Mouse (Mus musculus) retina, postnatal 7 days (tissue): ENCODE results near the gene Gm1043.

Experiments
- DNase-seq: peaks from one replicate; pipeline ENCODE4 v3.0.0-alpha.2; 2012; ENCODE audit warnings: low read depth, low spot score

The Gm1043 gene

DNA sequence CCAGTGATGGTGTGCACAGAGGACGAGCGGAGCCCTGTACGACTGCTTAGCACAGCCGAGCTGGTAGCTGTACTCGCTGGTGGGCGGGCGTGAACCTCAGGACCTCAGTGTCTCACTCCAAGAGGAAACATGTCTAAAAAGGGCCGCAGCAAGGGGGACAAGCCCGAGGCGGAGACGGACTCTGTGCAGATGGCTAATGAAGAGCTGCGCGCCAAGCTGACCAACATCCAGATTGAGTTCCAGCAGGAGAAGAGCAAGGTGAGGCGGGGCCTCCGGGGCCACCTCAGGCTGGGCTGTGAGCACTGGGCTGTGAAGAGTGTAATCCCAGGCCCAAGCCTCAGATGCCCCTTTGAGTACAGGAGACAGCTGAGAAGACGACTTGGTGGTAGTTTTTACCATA, at the start of gene Gm1043:
TSS of gene Gm1043 (plus strand) at position 130 of the 400 bp plus-strand sequence.
- DNase-seq: no peak

DNA sequence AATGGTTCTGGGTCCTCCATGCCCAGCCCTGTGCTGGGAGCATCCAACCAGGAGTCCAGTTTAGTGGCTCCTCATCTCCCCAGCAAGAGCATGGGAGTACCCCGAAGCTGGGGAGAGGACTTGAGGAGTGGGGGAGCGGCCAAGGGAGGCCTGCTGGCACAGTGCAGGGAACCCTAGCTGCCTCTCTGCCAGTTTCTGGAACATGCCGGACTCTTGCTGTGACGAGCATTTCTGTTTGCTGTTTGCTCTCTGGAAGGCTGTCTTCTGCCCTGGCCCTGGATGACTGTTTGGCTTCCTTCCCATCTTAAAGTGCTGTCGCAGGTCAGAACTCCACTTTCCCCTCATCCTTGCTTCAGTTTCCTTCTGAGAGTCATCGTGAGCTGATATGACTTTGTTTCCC, 49.3 kb upstream of the Gm1043 start:
- no peak for DNase-seq

DNA sequence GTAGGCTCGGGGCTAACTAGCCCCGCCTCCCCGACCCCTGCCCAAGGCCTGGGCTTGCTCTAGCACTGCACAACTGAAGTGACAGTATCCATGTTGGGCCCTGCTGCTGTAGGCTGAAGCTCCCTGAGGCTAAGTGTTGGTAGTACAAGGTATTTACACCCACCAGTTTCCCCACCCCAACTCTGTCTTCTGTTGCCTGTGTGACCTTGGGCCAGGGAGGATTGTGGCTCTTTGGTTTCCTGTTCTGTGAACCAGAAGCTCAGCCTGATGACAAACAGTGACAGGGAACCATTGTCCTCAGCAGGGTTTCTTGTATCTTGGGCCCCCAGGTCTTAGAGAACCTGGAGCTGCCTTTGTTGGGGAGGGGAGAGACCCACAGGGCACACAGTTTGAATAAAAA, 48.3 kb upstream of the Gm1043 start:
- no peak for DNase-seq

DNA sequence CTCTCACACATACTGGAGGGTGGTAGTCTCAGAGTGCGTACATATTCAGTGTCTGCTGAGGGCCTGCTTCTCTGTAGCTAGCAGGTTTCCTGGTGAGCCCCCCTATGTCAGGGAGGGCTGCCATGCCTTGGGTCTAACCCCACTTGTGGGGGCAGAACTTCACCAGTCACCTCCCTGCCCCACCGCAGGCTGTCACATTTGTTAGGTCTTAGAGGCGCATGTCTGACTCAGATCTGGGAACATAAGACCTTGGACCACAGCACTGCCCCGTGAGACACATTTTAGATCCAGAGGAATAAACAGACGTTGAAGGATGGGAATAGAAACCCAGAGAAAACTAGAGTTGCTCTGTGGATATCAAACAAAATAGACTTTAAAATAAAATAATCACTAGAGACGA, 45.3 kb upstream of the Gm1043 start:
- DNase-seq: no peak

DNA sequence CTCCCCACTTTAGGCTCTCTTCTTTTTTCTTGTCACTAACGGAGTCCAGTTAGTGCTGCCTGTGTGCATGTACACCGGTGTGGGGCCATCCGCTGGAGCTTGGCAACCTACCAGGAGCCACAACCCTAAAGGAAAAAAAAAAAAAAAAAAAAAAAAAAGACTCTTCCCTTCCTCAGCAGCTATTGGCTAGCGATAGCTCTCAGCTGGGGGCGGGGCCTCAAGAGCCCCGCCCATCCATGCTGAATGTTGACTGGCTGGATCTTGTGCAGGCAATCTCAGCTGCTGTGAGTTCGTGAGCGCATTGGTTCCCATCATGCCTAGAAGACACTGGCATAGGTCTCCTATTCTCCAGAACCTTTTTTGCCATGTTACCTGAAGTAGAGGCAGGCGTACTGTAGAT, 44.5 kb upstream of the Gm1043 start:
- no peak for DNase-seq

DNA sequence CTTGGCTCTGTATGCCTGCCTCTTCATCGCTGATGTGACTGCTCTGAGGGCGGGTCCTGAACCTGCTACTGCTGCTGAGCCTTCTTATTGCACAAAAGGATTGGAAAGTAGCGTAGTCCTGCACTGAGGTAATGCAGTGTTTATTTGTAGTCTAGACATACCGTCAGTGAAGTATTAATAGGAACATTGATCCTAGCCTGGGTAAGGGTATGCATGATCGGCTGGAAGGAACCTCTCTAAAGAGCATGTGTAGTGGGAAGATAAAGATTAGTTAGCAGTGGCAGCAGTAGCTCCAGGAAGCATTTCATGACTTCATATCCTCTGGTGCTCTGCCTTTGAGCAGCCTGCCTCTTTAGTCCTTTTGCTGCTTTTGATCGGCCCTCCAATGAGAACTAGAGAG, 43.5 kb upstream of the Gm1043 start:
- DNase-seq: no peak

DNA sequence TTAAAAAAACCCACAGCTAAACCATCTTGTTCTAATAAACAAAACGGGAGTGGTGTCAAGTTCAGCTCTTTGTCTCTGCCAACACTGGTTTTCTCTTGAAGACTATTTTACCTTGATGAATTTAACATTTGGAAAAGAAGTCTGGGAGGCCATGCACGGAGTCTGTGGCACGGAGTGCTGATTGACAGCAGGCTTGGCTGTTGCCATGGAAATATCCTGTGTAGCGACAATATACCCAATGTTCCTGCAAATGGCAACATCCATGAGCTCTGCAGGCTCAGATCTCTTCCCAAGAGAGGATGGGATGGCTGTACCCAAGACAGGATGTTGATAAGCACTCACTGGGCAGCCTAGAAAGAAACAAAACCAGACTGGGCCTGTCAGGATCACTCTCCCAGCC, 42.2 kb upstream of the Gm1043 start:
- DNase-seq: no peak

DNA sequence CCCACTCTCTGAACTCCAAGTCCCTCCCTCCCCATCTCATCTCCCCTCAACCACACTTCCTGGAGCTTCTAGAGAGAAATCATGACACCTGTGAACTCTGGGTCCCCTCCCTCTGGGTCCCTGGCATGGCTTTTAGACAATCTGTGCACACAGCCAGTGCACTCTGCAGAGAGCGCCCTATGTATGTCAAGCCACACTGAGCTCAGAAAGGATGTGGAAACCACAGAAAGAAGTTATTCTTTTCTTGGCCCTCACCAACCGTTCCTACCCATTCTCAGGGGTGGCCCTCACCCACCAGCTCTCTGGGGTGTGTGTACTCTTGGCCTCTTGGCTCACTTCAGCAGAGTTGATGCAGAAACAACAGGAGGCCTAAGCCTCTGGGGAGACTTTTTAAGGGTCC, 40.4 kb upstream of the Gm1043 start:
- DNase-seq: no peak

DNA sequence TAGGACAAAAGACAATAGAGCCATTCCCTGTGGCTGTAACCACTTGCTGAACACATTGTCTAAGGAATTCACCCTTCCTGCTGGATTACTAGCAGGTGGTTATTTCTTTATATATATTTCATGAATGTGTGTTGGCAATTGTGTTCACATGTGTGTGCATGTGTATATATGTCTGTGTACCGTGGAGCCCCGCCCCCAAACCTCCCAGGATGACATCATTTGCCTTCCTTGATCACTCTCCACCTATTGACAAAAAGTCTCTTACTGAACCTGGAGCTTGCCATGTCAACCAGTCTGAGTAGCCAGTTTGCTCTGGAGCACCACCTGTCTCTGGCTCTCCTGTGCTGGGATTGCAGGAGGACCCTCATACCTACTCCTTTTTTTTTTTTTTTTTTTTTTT, 39.6 kb upstream of the Gm1043 start:
- DNase-seq: no peak

DNA sequence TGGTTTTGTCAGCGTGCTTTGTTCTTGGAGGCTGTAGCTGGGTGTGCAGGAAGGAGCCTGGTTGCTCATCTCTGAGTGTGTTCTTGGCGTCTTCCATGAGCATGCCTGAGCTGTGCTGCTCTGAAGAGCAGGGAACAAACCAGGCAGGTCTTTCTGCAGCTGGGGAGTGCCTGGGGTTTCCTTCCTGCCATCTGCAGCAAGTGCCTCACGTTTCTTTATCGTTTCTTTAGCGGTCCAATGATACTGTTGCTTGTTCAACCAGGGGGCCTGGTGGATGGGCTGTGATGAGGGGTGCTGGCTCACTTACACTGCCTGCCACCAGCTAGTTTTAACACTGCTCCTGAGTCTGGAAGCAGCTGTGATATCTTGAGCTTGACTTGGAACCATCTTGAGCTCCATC, 38.4 kb upstream of the Gm1043 start:
- no peak for DNase-seq

DNA sequence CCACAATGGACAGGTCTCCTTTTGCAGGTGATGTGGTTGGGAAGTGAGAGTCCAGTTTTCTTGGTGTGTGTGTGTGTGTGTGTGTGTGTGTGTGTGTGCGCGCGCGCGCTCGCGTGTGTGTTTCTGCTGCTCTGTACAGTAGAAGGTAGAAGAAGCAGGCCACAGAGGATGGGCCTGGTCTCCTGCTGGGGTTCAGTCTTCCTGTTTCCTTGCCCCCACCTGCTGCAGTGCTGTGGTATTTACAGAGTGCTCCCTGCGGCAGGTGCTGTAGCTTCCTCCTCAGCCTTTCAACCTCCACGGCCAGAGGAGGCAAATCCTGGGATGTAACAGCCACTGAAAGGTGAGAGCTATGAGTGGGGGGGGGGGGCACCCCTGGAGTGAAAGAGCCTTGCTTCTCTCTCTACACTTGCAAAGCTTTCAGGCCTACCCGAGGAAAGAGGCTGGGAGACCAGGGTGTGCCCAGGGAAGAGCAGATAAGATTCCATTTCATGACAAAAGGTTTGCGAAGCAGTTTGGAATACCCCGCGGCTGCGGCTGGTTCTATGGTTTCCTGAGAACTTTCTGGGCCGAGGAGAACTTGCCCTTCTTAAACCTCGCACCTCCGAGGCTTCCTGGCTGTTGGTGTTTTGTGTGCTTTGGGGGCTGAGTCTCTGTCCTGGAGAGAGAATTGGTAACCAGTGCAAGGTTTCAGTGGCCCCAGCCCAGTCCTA, 37.8 kb upstream of the Gm1043 start:
- DNase-seq: no peak

DNA sequence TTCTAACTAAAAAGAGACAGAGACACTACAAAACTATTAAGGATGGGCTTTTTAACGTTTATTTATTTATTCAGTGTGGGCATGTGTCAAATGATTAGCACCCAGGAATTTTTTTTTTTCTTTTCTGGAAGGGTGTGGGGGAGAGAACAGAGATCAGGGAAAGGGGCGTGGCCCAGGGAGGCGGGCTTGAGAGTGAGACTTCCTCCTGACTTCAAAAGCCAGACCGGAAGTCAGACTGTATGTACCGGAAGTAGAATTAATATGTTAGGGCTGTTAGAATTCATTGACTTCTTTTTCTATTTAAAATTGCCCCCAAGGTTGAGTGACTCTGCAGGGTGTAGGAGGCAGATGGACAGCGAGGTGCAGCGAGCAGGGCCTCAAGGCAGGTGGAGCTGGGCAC, 37.2 kb upstream of the Gm1043 start:
- DNase-seq: no peak

DNA sequence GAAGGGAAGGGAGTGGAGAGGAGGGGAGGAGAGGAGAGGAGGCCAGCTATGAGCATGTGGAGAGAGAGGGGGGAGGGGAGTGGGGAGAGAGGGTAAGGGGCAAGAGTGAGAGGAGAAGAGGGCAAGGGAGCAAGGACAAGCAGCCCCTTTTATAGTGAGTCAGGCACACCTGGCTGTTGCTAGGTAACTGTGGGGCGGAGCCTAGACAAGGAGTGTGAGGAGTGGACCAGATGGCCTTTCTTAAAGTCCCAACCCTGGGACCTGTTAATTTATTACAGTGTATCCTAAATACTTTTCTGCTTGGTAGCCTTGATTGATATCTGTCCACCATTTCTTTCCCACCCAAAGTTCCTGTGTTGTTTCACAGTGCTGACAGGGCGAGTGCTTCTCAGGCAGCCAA, 36.1 kb upstream of the Gm1043 start:
- no peak for DNase-seq

DNA sequence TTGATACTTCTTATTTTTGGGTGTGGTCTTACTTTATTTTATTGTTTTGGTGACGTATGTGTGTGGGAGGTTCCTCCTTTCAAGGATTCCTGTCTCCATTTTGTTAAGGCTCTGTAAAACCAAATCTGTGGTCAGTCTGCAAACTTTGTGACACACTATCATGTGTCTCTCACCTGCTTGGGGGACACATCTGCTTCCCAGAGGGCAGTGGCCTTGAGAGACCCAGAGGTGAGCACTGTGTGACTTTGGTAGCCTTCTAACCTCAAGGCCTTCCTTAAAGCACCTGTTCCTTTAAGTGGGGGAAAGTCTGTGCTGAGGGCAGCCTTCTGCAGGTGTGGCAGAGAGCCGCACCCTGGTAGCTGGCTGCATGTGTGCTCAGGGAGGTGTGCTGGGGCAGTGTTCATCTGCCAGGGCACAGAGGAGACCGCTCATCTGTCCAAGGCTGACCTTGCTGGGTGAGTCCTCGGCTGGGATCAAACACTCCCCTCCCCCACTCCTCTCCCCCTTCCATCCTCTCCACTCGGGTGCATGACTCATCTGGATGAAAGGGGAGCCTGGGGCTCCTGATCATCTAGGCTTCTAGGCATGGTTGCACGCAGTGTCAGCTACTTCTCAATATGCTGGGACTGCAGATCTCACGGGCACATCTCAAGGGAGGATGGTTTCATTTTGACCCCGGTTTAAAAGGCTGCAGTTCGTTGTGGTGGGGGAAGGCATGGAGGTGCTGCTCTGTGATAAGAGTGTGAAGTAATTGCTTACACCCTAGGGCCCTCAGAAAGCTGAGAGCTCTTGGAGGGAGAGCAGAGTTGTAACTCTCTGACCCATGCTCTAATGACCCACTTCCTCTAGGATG, 34.4 kb upstream of the Gm1043 start:
- no peak for DNase-seq

DNA sequence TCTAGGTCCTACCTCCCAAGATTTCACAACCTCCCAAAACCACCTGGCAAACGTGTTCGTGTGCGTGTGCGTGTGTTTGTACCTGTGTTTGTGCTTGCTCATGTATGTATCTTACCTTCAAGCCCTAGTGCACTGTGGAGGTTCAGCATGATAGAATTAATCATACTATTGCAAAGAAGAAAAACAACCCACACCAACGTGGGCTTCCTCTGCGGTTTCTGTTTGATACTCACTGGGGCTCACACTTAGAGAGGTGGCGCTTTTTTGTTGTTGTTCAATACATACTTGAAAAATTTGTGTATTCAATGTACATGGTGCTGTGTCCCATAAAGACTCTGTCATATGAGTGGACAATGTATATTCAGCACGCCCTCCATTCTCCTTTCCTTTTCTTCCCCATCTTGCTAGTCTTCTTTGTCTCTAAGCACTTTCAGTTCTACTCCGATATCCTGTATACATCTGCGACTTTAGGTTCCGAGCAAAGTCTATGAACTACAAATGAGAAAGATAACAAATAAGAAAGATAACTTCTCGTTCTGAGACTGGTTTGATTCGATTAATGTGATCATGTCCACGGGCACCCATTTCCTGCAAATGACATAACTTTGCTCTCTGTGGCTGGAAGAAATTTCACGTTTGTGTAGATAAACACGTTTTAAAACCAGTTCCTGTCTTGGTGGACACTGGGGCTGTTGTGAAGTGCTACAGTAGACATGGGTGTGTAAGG, 33.6 kb upstream of the Gm1043 start:
- no peak for DNase-seq

DNA sequence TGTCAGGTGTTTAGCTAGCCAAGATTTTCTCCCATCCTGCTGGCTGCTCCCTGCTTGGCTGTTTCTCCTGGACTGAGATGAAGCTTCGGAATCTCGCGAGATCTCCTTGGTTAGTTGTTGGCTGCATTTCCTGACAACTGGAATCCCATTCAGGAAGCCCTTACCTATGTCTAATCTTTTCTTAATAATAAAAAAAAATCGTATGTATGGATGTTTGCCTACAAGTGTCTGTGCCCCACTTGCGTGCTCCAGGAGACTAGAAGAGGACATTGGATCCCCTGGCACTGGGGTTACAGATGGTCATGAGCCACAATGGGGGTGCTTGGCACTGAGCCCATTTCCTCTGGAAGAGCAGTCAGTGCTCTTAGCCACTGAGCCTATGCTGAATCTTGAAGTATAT, 32.3 kb upstream of the Gm1043 start:
- no peak for DNase-seq

DNA sequence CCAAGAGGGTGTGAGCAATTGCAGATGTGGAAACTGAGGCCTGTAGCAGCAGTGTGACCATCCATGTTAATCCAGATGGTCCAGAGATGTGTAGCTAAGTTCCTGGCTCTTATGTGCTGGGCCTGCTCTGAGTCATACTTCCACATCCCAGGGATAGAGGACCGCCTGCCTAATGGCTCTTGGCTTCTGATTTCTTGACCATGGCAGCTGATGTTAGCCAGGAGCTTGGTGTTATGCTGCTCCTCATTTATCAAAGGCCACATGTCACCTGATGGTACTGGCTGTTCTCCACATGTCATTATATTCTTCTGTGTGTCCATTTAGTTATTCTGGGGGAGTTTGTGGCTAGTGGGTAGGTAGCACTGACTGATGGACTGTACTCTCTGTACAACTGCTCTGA, 29.4 kb upstream of the Gm1043 start:
- no peak for DNase-seq

DNA sequence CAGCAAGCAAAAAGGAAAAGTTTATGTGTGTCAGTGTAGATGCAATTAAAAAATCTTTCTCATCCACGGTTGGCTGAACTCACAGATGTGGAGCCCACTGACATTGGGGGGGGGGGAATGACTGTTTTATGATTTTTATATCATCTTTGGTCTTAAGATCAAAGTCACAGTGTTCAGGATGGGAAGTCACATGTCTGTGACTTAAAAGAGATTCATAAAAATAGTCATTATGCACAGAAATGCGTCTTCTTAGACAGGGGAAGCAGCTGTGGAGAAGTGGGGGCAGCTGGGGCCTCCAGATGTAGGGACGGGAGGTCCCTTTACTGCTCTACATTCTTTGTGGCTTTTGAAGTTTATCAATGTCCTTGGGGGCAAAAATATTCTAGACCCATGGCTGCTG, 28.7 kb upstream of the Gm1043 start:
- no peak for DNase-seq

DNA sequence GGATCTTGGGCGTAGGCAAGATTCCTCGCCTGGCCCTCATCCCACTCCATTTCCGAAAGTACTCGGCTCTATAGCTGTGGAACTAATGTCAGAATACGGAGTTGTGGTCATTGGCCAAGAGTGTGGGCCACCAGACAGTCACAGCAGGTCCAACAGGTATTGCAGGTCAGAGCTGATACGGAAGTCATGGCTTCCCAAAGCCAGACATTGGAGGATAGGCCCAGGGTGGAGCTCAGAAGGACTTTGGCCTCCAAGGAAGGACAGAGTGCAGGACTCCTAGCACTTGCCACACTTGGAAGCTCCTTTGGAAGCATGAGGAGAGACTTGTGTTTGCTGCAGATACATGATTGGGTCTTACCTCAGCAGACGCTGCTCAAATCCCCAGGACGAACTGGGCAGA, 23.6 kb upstream of the Gm1043 start:
- DNase-seq: no peak

DNA sequence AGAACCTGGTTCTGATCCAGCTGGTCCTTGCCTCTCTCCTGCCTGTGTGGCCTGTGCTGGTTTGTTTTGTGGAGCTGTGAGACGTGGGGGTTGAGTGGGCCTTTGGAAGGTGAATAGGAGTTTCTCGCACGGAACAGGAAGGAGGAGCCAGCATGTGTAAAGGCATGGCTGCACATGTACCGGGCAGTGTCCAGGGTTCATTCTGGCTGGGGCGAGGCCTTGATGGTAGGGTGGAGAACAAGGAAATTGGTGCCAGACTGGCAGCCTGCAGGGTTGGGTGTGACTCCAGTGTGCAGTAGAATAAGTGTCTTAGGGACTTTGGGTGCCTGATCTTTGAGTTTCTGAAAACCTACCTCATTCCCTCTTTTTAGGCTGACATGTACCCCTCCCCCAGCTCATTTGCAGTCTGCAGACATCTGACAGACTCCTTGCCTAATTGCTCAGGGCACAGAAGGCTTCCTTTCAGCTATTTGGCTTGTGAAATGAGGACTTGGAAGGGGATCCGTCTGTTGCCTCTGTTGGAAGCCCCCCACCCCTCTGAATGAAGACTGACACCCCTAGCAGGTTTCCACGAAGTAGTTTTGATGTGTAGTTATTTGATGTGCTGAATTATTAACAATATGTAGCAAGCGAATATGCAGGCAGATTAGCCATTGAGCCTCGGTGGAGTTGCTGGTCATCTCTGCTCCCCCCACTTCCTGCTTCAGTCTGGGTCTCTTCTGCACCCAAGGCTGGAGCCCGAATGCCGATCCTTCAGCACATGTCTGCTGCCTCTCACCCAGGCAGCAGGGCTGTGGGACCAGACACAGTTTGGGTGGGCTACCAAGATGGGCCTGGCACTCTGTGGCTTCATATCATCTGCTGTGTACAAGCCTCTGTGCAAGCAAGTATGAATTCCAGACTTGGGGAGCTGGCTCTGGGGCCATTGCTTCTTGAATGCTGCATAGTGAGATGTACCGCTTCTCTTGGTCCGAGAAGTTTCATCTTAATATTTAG, 20.4 kb upstream of the Gm1043 start:
- DNase-seq: no peak
